Mouse (Mus musculus): Measurements from ENCODE around the gene Kdm2b. TPM values are rescaled to one million over a fixed set of nuclear protein-coding genes. Genes with fewer than 3 reads are reported as not detected.
A peak's percentile ranks its signal among the peaks of the same experiment; 100 is the strongest.

Kdm2b gene
- total RNA-seq, 2 experiments from 2014 or later, result 26.0 to 31.7 TPM

DNA sequence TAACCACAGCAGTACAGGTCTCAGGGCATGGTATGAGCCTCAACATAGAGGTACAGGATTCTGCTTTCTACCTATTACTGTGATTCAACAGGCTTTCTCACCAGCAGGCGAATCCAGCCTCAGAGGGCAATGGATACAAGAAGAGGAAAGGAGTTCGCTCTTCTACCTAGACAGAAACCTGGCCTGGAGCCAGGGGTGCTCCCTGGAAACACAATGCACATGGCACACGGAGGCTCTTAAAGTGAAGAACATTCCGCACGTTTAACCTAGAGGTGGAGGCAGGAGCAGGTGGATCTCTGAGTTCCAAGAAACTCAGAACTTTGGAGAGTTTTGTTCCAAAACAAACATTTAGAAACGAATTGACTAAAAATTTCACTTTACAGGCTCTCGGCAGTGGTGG is 58.6 kb downstream of the Kdm2b start:
- no peak for DNase-seq (ENCODE audit: low spot score in 2 of 2)

DNA sequence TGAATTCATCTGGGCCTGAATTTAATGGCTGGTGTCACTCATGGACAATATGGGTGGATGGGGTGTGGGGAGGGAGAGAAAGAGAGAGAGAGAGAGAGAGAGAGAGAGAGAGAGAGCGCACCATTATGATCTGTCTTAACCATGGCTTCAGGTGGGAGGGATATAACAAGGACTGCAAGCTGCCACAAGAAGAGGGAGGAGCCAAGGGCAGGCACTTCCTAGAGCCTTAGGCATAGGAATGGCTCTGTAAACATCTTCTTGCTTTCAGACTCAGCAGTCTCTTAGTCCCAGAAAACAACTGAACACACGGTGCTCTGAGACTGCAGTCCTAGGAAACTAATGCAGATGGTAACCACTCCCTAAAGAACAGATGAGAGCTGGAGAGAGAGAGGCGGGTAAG is 61.3 kb downstream of the Kdm2b start:
- DNase-seq (ENCODE audit: low spot score in 2 of 2), result no peak

DNA sequence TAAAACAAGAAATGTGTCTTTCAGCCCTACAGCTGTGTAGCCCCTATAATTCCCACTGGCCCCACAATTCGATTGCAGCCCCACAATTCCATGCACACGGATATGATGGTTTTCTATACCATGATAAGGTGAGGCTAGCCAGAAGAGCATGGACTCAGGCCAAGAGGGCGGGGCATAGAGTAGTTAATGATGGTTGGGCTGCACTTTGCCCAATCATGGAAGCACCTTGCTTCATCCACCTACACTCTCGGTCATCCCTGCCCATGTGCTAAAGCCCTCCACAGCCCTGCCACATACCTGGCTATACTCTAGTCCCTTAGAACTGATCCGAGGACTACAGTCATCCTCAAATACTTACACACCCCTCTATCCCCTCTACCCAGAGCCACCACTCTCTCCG is 61.9 kb downstream of the Kdm2b start:
- no peak for DNase-seq (ENCODE audit: low spot score in 2 of 2)

DNA sequence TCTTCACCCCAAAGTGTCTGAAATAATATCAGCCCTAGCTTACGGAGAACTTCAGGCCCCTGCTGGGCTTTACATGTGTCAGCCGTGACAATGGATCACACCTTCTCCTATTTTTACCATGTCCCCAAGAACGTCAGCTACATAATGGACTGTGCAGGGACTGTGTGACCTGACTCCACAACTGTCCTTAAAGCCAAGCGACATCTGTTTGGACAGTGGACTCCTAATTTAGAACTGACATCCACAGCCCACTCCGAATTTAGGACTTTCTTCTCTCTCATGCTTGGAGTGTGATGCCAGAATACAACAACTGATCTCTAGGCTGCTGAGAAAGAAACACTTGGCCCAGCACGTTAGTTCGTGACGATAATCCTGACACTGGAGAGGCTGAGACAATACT is 62.5 kb downstream of the Kdm2b start:
- DNase-seq (ENCODE audit: low spot score in 2 of 2), result no peak

DNA sequence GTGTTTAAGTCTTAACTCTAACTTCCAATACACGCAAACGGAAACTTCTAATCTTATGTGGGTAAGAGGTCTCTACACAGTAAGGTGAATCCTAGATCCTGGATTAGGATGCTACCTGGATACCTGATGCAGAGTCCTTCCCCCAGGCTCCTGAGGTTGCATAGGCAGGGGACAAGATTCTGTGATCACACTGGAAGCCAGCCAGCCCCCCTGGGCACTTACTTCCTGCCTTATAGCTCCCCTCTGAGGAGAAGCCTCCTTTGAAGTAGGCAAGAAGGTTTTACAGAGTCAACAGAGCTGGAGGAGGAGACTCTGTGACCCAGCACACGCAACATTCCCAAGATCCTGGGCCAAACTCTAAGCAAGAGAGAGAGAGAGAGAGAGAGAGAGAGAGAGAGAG is 63.3 kb downstream of the Kdm2b start:
- DNase-seq (ENCODE audit: low spot score in 2 of 2), result no peak

DNA sequence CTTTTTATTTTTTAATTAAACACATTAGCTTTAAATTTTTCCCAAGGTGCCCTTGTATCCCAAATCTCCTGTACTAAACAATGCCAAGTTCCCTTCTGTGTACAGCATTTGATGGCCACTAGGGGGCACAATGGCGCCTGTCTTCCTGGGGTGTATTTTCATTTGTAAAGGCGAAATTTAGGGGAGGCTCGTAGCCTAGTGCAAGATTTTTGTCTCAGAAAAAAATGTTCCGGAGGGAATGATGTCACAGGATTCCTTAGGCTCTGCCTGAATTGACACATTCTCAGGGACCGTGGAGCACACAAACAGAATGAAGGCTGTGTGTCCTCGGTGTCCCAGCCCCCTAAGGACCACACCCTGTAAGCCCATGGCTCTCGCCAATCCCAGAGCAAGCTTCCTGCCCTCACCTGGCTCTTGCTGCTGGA is 64.1 kb downstream of the Kdm2b start:
- peak in 1 of 2 experiments; percentile 64 for DNase-seq (ENCODE audit: low spot score in 2 of 2)

DNA sequence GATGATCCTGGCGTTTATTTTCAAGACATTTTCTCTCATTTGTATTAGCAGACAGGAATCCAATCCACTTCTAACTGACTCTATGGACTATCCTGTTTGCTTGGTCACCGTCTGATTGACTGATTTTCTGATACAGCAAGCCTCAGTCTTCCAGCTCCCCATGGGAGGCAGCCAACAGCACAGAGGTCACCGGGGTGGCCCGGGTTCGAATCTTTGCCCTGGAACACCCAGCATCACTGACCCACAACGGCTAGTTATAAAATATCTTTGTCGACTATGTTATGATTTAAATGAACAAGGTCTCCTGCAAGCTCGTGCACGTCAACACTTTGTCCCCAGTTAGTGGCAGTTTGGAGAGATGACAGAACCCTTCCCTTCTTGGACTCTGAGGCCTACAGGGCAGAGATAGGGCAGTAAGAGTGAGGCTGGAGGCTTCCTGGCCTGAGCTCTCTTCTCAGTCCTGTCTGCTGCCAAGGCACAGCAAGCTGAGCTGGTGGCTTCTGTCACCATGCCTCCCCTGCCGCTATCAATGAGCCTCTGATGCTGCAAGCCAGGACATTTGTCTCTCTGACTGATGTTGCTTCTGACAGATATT is 65.7 kb downstream of the Kdm2b start:
- no peak for DNase-seq (ENCODE audit: low spot score in 2 of 2)

DNA sequence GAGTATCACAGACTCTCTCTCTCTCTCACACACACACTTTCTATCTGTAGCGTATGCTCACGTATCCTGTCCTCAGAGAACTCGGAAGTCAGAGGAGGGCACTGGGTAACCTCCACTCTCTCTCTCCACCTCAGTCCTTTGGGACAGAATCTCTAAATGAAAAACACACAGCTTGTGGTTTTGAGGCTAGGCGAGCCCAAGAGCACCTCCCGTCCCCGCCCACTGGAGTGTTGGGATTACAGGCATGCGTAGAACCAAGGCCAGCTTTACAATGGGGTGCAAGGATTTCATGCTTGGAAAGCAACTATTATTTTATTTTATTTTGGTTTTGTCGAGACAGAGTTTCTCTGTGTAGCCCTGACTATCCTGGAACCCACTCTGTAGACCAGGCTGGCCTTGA is 67.7 kb downstream of the Kdm2b start:
- no peak for DNase-seq (ENCODE audit: low spot score in 2 of 2)

DNA sequence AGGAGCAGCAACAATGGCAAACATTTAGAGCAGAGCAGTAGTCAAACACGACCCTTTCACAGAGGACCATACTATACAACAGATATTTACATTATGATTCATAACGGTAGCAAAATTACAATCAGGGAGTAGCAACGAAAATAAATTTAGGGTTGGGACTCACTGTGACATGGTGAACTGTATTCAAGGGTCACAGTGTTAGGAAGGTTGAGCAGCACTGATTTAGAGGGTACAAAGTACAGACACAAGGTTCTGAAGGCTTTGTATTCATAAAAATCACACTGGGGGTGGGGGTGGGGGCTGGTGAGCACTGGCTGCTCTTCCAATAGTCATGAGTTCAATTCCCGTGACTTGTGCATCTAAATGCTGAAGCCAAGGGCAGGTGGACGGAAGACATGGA is 69.1 kb downstream of the Kdm2b start:
- no peak for DNase-seq (ENCODE audit: low spot score in 2 of 2)

DNA sequence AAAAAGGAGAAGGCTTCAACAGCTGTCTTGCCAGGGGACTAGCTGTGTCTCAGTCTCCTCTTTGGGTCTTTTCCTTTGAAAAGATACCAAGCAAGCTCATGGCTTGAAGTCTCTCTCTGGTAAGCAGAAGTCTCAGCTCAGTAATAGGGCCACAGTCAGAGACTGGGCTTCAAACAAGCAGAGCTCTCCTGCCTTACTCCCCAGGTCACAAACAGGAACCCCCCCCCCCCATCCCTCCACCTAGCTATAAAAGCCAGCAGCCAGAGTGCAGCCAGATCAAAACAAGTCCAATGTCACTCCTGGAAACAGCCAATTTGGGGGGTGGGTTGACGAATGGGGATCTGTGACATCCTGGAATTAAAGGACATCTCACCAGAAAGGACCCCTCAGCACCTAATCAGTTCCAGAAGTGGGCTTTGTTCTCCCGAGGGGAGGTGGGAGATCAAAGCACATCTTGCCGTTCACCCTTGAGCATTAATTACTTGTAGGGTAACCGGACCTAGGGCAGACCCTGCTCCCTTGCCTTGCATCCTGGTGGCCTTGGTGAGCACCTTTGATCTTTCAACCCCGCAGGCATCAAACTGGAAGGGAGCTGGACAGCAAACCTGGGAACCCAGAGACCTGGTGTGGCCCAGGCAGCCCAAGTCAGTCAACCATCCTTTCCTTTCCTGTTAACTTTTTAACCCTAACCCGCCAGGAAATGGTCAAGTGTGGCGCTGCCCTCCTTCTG is 71.5 kb downstream of the Kdm2b start:
- DNase-seq (ENCODE audit: low spot score in 2 of 2), result no peak

DNA sequence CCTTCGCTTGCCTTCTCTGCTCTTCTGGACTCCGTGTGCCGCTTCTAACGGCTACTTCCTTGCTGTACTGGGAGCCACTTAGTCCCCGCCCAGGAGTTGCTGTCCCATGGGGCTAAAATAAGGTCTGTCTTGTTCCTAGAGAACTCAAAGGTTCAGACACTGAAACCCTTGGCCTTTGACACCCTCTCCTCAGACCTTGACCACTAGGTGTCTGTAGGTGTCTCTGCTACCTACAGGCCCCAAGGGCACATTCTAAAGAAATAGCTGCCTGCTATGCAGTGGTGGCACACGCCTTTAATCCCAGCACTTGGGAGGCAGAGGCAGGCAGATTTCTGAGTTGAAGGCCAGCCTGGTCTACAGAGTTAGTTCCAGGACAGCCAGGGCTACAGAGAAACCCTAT is 73.5 kb downstream of the Kdm2b start:
- no peak for DNase-seq (ENCODE audit: low spot score in 2 of 2)

DNA sequence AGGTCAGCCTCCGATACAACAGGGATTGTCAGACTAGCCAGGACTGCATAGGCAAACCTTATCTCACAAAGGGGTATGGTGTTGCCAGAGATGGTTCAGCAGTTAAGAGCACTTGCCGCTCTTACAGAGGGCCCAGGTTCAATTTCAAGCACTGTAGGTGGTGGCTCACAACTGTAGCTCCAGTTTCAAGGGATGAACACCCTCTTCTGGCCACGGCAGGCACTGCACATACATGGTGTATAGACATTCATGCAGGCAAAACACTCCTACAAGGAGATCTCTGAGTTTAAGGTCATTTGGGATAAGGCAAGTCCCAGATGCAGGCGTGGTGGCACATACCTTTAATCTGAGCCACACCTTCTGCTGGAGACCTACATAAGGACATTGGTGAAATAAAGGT is 76.8 kb downstream of the Kdm2b start:
- DNase-seq (ENCODE audit: low spot score in 2 of 2), result no peak

DNA sequence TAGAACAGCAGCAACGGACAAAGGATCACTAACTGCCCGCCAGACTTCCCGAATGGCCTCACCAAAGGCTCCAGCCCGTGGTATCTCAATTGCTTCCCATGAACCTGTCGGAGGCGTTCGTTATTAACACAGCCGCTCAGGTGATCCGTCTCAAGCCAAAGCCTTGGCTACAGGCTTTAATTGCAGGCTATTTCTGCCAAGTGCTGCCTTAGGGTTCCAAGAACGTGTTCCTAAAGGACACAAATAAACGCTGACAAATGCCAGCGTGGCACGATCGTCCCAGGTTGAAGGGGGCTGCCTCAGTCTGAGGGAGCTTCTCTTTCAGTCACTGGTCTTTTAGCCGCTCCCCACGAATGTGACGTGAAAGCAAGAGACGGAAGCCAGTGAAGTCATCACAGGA is 80.1 kb downstream of the Kdm2b start:
- no peak for DNase-seq (ENCODE audit: low spot score in 2 of 2)

DNA sequence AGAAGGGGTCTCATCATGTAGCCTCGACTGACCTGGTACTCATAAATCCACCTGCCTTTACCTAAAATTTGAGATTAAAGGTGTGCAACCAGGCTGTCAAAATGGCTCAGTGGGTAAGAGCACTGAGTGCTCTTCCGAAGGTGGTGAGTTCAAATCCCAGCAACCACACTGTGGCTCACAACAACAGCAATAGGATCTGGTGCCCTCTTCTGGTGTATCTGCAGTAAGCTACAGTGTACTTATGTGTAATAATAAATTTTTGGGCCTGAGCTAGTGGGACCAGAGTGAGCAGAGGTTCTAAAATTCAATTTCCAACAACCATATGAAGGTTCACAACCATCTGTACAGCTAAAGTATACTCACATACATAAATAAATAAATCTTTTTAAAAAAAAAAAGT is 81.6 kb downstream of the Kdm2b start:
- DNase-seq (ENCODE audit: low spot score in 2 of 2), result no peak

DNA sequence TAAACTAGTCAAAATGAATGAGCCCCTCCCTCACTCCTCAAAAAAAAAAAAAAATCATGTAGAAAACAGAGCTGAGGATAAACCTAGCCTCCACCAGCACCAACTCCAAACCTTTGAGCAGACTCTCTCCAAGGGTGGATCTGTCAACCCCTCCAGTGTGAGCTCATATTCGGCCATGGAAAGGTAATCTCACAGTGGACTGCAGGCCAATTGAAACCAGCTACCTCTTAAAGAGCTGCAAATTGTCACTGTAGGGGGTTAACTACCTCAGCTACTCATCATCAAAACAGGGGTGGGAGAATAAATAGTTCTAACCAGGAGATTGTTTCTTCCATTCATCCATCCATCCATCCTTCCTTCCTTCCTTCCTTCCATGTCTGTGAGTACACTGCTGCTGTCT is 82.4 kb downstream of the Kdm2b start:
- no peak for DNase-seq (ENCODE audit: low spot score in 2 of 2)

DNA sequence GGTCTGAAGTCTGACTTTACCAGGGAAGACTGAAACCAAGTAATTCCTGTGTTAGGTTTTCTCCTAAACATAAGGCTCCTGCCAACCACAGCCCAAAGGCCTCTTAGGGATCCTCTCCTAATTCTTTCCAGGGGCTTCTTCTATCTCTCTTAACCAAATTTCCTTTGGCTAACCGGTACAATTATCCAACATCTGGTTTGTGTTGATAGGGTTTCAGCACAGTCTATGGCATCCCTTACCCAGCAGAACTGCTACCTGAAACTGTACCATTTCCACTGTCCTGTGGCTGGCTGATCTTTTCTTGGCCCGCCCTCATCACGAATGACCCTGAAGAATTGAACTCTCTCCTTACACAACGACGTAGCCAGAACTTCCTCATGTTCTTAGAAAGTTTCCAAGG is 86.5 kb downstream of the Kdm2b start:
- no peak for DNase-seq (ENCODE audit: low spot score in 2 of 2)

DNA sequence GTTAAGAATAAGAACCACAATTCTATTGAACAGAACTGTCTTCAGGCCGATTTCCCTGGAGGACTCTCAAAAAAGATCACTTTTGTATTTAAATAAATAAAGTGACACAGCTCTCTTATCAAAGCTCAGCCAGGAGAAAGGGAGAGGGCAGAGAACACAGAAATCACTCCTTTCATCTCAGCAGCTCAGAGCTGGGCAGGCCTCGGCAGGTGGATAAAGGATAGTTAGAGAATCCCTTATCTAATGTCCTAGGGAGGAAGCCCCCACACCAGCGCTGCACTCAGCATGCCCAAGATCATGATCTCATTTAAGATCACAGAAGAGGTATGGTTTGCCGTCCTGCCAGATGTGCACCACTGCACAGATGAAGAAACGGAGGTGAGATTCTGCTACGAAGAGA is 87.4 kb downstream of the Kdm2b start:
- no peak for DNase-seq (ENCODE audit: low spot score in 2 of 2)

DNA sequence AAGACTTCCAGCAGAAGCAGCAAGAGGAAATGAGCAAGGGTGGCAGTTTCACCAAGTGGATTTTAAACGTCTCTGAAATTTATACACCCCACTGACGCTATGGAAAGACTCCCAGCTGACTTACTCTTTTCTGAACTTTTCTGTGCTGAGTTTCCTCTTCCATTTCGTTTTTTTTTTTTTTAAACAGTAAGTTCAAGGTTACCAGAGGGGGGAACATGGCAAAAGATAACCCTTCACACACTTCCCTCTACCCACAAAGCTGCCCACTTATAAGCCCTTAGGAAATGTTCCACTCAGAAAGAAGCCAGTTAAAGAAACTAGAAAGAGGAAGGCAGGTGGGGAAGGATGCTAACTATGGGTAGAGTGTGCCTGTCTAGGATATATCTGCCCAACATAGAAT is 88.0 kb downstream of the Kdm2b start:
- DNase-seq (ENCODE audit: low spot score in 2 of 2), result no peak

DNA sequence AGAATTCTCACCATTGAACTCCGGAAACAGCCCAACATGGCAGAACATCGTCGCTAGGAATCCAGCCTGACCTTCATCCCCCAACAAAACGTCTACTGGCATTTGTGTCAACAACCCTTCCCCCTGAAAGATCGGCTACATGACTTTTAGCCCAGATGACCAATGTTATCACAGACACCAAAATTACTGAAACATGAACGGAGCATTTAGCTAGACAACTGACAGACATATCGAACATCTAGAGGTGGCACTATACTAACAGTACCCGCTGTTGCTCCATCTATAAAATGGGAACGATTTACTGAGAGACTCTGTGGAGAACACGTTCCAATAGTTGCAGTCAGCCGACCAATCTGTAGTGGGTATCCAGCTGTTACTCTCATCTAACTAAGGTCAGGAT is 88.4 kb downstream of the Kdm2b start:
- no peak for DNase-seq (ENCODE audit: low spot score in 2 of 2)

DNA sequence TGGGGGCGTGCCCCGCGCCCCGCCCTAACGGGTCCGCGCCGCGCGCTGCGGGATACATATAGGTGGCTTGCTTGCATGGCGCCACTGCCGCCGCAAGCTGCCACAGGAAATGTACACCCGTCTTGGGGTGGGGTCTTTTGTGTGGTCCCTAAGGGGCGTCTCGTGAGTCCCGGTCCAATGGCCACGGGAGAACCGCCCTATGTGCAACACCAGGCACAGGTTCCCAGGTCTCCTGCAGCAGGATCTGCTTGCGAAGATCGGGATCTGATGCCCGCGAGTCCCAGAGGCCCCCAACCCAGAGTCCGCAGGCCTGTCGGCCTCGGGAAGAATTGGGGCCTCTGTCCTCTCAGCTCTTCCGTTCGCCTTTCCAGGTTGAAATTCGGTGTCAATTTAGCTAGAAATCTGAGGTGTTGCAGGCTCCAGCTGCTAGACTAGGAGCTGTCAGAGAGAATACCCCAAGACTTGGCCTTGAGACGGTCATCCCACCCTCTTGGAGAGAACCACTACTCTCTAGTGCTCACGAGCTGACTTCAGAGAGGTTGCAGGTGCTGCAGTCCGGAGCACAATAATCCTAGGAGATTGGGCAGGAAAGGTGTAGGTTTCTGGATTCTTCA is 89.0 kb downstream of the Kdm2b start:
- DNase-seq (ENCODE audit: low spot score in 2 of 2), result no peak

DNA sequence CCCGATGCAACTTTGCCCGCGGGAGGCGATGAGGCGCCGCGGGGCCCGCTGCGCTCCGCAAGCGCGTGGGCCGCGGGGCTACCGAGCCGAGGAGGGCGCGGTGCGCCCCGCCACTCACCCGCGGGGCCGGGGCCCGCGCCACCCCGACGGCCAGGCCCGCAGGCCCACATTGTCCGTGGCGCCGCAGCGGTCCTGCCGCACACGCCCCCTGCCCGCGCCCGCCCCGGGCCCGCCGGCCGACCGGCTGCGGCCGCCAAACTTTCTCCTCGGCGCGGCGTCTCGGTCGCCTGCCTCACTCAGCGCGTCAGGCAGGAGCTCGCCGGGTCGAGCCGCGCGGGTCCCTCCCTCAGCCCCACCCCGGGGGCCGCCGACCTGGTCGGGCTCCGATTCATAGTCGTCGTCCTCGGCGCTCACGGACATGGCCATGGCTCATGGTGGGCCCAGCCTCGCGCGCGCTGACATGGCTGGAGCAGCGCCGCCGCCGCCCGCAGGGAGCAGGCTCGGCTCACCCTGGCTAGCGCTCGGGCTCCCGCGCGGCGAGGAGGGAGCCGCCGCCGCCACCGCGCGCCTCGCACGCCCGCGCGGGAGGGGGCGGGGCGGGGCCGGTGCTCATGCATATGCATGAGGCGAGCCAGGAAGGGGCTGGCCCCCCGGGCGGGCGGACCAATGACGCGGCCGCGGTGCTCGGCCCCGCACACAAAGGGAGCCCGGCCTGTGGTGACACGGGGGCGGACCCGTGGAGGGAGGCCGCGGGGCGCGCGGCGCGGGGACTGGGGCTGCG is 89.7 kb downstream of the Kdm2b start:
- DNase-seq (ENCODE audit: low spot score in 2 of 2), result peak; percentile 89 to 90
